Mouse (Mus musculus): ENCODE measurements at regions not wholly inside any gene's neighbourhood (a gene's known extent, or its start where the extent isn't known, plus 50 kb on each side); places are given as distances from the start of the nearest gene placed in this dataset.

- DNase-seq = no peak
These were observed 53.2 kb downstream of the Gm815 start for GRCm38 (mm10) chr19:26938911-26939310.

GRCm38 (mm10) chr19:26944006-26944405 lies 58.3 kb downstream of the Gm815 start:
- DNase-seq = no peak

- no peak for DNase-seq
These were observed 60.9 kb downstream of the Gm815 start for GRCm38 (mm10) chr19:26946562-26946961.

GRCm38 (mm10) chr19:26948479-26948878 lies 62.8 kb downstream of the Gm815 start:
- no peak for DNase-seq

GRCm38 (mm10) chr19:26949153-26949552 lies 63.5 kb downstream of the Gm815 start:
- no peak for DNase-seq

GRCm38 (mm10) chr19:26953348-26953747 lies 67.7 kb downstream of the Gm815 start:
- no peak for DNase-seq

GRCm38 (mm10) chr19:26966055-26966760 lies 80.5 kb downstream of the Gm815 start:
- no peak for DNase-seq

GRCm38 (mm10) chr19:26973058-26973457 lies 87.4 kb downstream of the Gm815 start:
- DNase-seq = peak; percentile 22

GRCm38 (mm10) chr19:26973773-26974548 lies 88.3 kb downstream of the Gm815 start:
- no peak for DNase-seq

GRCm38 (mm10) chr19:26974576-26975204 lies 89.0 kb downstream of the Gm815 start:
- no peak for DNase-seq

GRCm38 (mm10) chr19:26976604-26977322 lies 91.1 kb downstream of the Gm815 start:
- DNase-seq = no peak

GRCm38 (mm10) chr19:26977887-26978639 lies 92.4 kb downstream of the Gm815 start:
- no peak for DNase-seq

GRCm38 (mm10) chr19:26978640-26979007 lies 92.9 kb downstream of the Gm815 start:
- DNase-seq = no peak

GRCm38 (mm10) chr19:26979322-26979721 lies 93.6 kb downstream of the Gm815 start:
- DNase-seq = no peak

GRCm38 (mm10) chr19:26986672-26987071 lies 101.0 kb downstream of the Gm815 start:
- no peak for DNase-seq

- no peak for DNase-seq
These were observed 101.5 kb downstream of the Gm815 start for GRCm38 (mm10) chr19:26987197-26987596.

- no peak for DNase-seq
These were observed 102.3 kb downstream of the Gm815 start for GRCm38 (mm10) chr19:26987909-26988456.

- no peak for DNase-seq
These were observed 109.1 kb downstream of the Gm815 start for GRCm38 (mm10) chr19:26994586-26995352.

- DNase-seq = no peak
These were observed 113.9 kb downstream of the Gm815 start for GRCm38 (mm10) chr19:26999596-26999995.

- DNase-seq = no peak
These were observed 136.2 kb downstream of the Gm815 start for GRCm38 (mm10) chr19:27021930-27022329.

GRCm38 (mm10) chr19:27022917-27023316 lies 137.2 kb downstream of the Gm815 start:
- DNase-seq = no peak

Data from heart, postnatal 4 days (tissue).